Mouse (Mus musculus) midbrain, embryonic 14.5 days (tissue): ENCODE measurements around the gene Itpripl2. TPM values are rescaled to one million over a fixed set of nuclear protein-coding genes. Genes with fewer than 3 reads are reported as not detected.

ENCODE experiments used
- ATAC-seq: fragments of 200-750 bp; cut with Nextera tagmentation; 2 replicates; pipeline ENCODE4 v1.8.0; 2017; ENCODE audit warnings: moderate number of reproducible peaks, moderate library complexity; ENCODE audit not compliant: low FRiP score, low TSS enrichment
- DNase-seq: peaks from one replicate; pipeline ENCODE4 v3.0.0-alpha.2; 2015
- H3K27ac ChIP-seq: fragments of 300-500 bp; sonication (generic); replicated peaks from 2 replicates; pipeline ENCODE4 v1.5.1; 2014; ENCODE audit warnings: mild to moderate bottlenecking, low read depth, low read length, moderate library complexity
- H3K27me3 ChIP-seq: fragments of 300-500 bp; sonication (generic); 2 replicates; pipeline ENCODE4 v1.6.1; 2014; ENCODE audit warnings: low read length, control low read depth, mixed read lengths; ENCODE audit not compliant: control insufficient read depth, insufficient read depth
- H3K36me3 ChIP-seq: fragments of 300-500 bp; sonication (generic); 2 replicates; pipeline ENCODE4 v1.6.1; 2014; ENCODE audit warnings: low read length, control low read depth; ENCODE audit not compliant: control insufficient read depth, insufficient read depth
- H3K4me1 ChIP-seq: fragments of 300-500 bp; sonication (generic); 2 replicates; pipeline ENCODE4 v1.6.1; 2014; ENCODE audit warnings: mild to moderate bottlenecking, antibody characterized with exemption, low read length, control low read depth; ENCODE audit not compliant: control insufficient read depth, insufficient read depth
- H3K4me2 ChIP-seq: fragments of 300-500 bp; sonication (generic); 2 replicates; pipeline ENCODE4 v1.6.1; 2014; ENCODE audit warnings: mild to moderate bottlenecking, low read length, moderate library complexity
- H3K4me3 ChIP-seq: fragments of 300-500 bp; sonication (generic); replicated peaks from 2 replicates; pipeline ENCODE4 v1.5.1; 2014; ENCODE audit warnings: low read depth, low read length
- H3K9ac ChIP-seq: fragments of 300-500 bp; sonication (generic); replicated peaks from 2 replicates; pipeline ENCODE4 v1.6.1; 2014; ENCODE audit warnings: mild to moderate bottlenecking, low read length, moderate library complexity
- H3K9me3 ChIP-seq: fragments of 300-500 bp; sonication (generic); 2 replicates; pipeline ENCODE4 v1.6.1; 2016; ENCODE audit warnings: low read length, control low read depth, mixed read lengths; ENCODE audit not compliant: control insufficient read depth
- WGBS: fragments of 180-500 bp; shearing (Covaris S2); extraction: QIAGEN DNeasy Blood & Tissue Kit; methylation state at CpG from one replicate; pipeline ENCODE4 v1.1.7; 2014; 5-methylcytosine and 5-hydroxymethylcytosine counted together
- polyA plus RNA-seq: library from polyadenylated mRNA; unstranded; fragments of >200 nt; fragmentation: Nextera tagmentation; extraction: Ambion mirVana; gene quantifications from 2 replicates; pipeline ENCODE4 v1.2.1, GENCODE M21; 2014

Itpripl2 gene
- polyA plus RNA-seq, 1 experiment from 2014 or later: 0.63 TPM

DNA sequence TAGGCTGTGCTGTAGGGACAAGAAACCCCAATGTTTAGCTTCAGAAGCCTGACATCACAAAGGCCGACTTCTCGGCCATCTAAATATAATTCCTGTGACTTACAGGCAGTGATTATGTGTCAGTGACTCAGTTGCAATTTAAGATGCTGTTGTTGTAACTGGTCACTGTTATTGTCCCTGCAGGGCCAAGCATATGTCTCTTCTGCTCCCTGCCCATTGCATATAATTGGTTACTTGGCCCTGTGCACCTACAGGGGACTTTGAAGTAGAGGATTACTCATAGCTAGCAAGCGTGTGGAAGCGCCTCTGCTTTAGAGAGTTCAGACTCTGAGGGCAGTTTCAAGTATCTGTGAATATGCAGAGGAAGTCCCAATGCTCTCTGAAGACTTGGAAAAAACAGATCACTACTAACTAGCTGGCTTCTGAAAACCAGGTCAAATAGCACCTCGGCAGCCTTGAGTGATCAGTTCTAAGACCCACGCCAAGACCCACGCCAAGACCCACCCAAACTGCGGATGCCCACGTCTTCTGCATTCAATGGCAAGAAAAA lies 11.5 kb downstream of the Itpripl2 start:
- WGBS: 95% methylated on average over 9 of the region's 9 CpGs
- Histone ChIP-seq H3K27me3 (no peaks in the 10 kb centered on the region), H3K4me3 (no peak overlapping the region), H3K9ac (no peak overlapping the region), H3K27ac (no peak overlapping the region), H3K9me3 (no peaks in the 10 kb centered on the region), H3K4me1 (no peaks in the 10 kb centered on the region), H3K4me2 (no peak overlapping the region), H3K36me3 (no peaks in the 10 kb centered on the region)
- DNase-seq (no peak), ATAC-seq (no peak)

GRCm38 (mm10) chr7:118478835-118479312 lies 12.9 kb downstream of the Itpripl2 start:
- no peak overlapping the region for H3K9ac ChIP-seq
- H3K4me2 ChIP-seq: no peak overlapping the region
- ATAC-seq (no peak), DNase-seq (no peak)
- 68% methylated on average over 3 of the region's 3 CpGs for WGBS
- no peaks in the 10 kb centered on the region for H3K36me3 ChIP-seq
- no peaks in the 10 kb centered on the region for H3K9me3 ChIP-seq
- no peaks in the 10 kb centered on the region for H3K27me3 ChIP-seq
- H3K27ac ChIP-seq: no peak overlapping the region
- no peaks in the 10 kb centered on the region for H3K4me1 ChIP-seq
- H3K4me3 ChIP-seq: no peak overlapping the region

GRCm38 (mm10) chr7:118476428-118476827 lies 15.3 kb downstream of the Itpripl2 start:
- Histone ChIP-seq H3K9ac (no peak overlapping the region), H3K36me3 (no peaks in the 10 kb centered on the region), H3K4me2 (no peak overlapping the region), H3K27me3 (no peaks in the 10 kb centered on the region), H3K27ac (no peak overlapping the region), H3K9me3 (no peaks in the 10 kb centered on the region), H3K4me1 (no peaks in the 10 kb centered on the region), H3K4me3 (no peak overlapping the region)
- DNase-seq (no peak), ATAC-seq (no peak)
- 64% methylated on average over 5 of the region's 5 CpGs for WGBS

DNA sequence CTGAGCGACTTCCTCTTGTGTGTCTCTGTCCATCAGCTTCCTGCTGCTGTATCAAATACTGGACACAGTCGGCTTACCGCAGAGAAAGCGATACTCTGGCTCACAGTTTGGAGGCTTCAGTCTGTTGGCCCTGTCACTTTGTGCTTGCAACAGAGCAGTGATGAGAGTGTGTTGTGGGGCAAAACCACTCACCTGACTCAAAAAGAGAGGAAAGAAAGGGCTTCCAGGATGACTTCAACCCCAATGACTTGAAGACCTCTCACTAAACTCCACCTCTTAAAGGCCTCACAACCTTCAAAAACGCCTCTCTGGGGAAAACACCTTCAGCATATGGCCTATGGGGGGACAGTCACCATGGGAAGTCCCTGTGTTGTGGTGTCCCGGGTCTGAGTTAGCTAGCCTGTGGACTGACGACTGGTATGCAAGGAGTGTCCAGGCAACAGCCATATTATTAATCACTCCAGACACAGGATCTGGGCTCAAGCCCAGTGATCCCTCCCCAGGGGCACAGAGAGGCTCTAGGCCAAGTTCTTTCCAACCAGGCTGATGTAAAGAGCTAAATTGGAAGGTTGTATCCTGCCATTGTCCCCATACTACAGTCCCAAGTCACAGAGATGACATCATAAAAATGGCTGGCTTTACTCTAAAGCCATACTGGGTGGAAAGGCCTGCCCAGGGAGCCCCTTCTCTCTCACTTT lies 16.6 kb downstream of the Itpripl2 start:
- H3K4me3 ChIP-seq: no peak overlapping the region
- H3K9me3 ChIP-seq: no peaks in the 10 kb centered on the region
- 84% methylated on average over 7 of the region's 7 CpGs for WGBS
- ATAC-seq (no peak), DNase-seq (no peak)
- H3K36me3 ChIP-seq: no peaks in the 10 kb centered on the region
- no peaks in the 10 kb centered on the region for H3K27me3 ChIP-seq
- H3K9ac ChIP-seq: no peak overlapping the region
- no peak overlapping the region for H3K4me2 ChIP-seq
- no peak overlapping the region for H3K27ac ChIP-seq
- no peaks in the 10 kb centered on the region for H3K4me1 ChIP-seq

GRCm38 (mm10) chr7:118472886-118473285 lies 18.9 kb downstream of the Itpripl2 start:
- no peak overlapping the region for H3K27ac ChIP-seq
- H3K4me1 ChIP-seq: no peaks in the 10 kb centered on the region
- no peaks in the 10 kb centered on the region for H3K9me3 ChIP-seq
- H3K27me3 ChIP-seq: no peaks in the 10 kb centered on the region
- H3K4me3 ChIP-seq: no peak overlapping the region
- H3K9ac ChIP-seq: no peak overlapping the region
- H3K36me3 ChIP-seq: no peaks in the 10 kb centered on the region
- H3K4me2 ChIP-seq: no peak overlapping the region
- WGBS: 77% methylated on average over 1 of the region's 1 CpGs
- DNase-seq (no peak), ATAC-seq (no peak)

- no peak overlapping the region for H3K4me3 ChIP-seq
- no peak overlapping the region for H3K9ac ChIP-seq
- H3K27ac ChIP-seq: no peak overlapping the region
- H3K4me1 ChIP-seq: 0 out of 2 replicates have a peak, but pooled peaks cover 7% of the 10 kb centered on the region
- ATAC-seq (no peak), DNase-seq (no peak)
- no peaks in the 10 kb centered on the region for H3K9me3 ChIP-seq
- H3K27me3 ChIP-seq: no peaks in the 10 kb centered on the region
- H3K4me2 ChIP-seq: no peak overlapping the region
- no peaks in the 10 kb centered on the region for H3K36me3 ChIP-seq
- WGBS: 91% methylated on average over 3 of the region's 3 CpGs
Measured at GRCm38 (mm10) chr7:118468060-118468459, 23.7 kb downstream of the Itpripl2 start.

GRCm38 (mm10) chr7:118464432-118464831 lies 27.3 kb downstream of the Itpripl2 start:
- Histone ChIP-seq H3K4me2 (no peak overlapping the region), H3K36me3 (no peaks in the 10 kb centered on the region), H3K9ac (no peak overlapping the region), H3K4me1 (peaks cover 15% of the 10 kb centered on the region; the same call in 1 of the 2 replicates), H3K9me3 (no peaks in the 10 kb centered on the region), H3K27ac (no peak overlapping the region), H3K4me3 (no peak overlapping the region), H3K27me3 (no peaks in the 10 kb centered on the region)
- ATAC-seq (no peak), DNase-seq (no peak)
- WGBS: 84% methylated on average over 4 of the region's 4 CpGs

- no peak overlapping the region for H3K4me3 ChIP-seq
- no peak overlapping the region for H3K27ac ChIP-seq
- no peak overlapping the region for H3K9ac ChIP-seq
- H3K4me1 ChIP-seq: peaks cover 15% of the 10 kb centered on the region; the same call in 1 of the 2 replicates
- ATAC-seq (no peak), DNase-seq (peak; percentile 29)
- 38% methylated on average over 11 of the region's 11 CpGs for WGBS
- H3K27me3 ChIP-seq: no peaks in the 10 kb centered on the region
- no peaks in the 10 kb centered on the region for H3K9me3 ChIP-seq
- H3K4me2 ChIP-seq: no peak overlapping the region
- no peaks in the 10 kb centered on the region for H3K36me3 ChIP-seq
Measured at GRCm38 (mm10) chr7:118462818-118463762, 28.7 kb downstream of the Itpripl2 start.
